Mouse (Mus musculus) forebrain, embryonic 14.5 days (tissue): Measurements from ENCODE around the gene Fstl4. TPM values are rescaled to one million over a fixed set of nuclear protein-coding genes. Genes with fewer than 3 reads are reported as not detected.
A peak's percentile ranks its signal among the peaks of the same experiment; 100 is the strongest.

Source experiments
- ATAC-seq: fragments of 200-750 bp; cut with Nextera tagmentation; 2 replicates; pipeline ENCODE4 v1.8.0; 2017; ENCODE audit warnings: mild to moderate bottlenecking, moderate library complexity
- DNase-seq: peaks from one replicate; pipeline ENCODE4 v3.0.0-alpha.2; 2015; ENCODE audit warnings: low spot score
- H3K27ac ChIP-seq: fragments of 300-500 bp; sonication (generic); 2 replicates; pipeline ENCODE4 v1.5.1; 2014; ENCODE audit warnings: low read depth, mild to moderate bottlenecking, control low read depth, low read length, moderate library complexity
- H3K27me3 ChIP-seq: fragments of 300-500 bp; sonication (generic); replicated peaks from 2 replicates; pipeline ENCODE4 v1.6.1; 2014; ENCODE audit warnings: low read length, control low read depth, mixed read lengths; ENCODE audit not compliant: control insufficient read depth, insufficient read depth
- H3K36me3 ChIP-seq: fragments of 300-500 bp; sonication (generic); 2 replicates; pipeline ENCODE4 v1.6.1; 2014; ENCODE audit warnings: low read length, control low read depth; ENCODE audit not compliant: control insufficient read depth, insufficient read depth
- H3K4me1 ChIP-seq: fragments of 300-500 bp; sonication (generic); 2 replicates; pipeline ENCODE4 v1.6.1; 2014; ENCODE audit warnings: antibody characterized with exemption, low read length, control low read depth; ENCODE audit not compliant: control insufficient read depth, insufficient read depth
- H3K4me2 ChIP-seq: fragments of 300-500 bp; sonication (generic); 2 replicates; pipeline ENCODE4 v1.6.1; 2014; ENCODE audit warnings: mild to moderate bottlenecking, control low read depth, low read length
- H3K4me3 ChIP-seq: fragments of 300-500 bp; sonication (generic); 2 replicates; pipeline ENCODE4 v1.5.1; 2014; ENCODE audit warnings: low read depth, low read length, control low read depth
- H3K9ac ChIP-seq: fragments of 300-500 bp; sonication (generic); 2 replicates; pipeline ENCODE4 v1.6.1; 2014; ENCODE audit warnings: mild to moderate bottlenecking, low read length, control low read depth, moderate library complexity
- H3K9me3 ChIP-seq: fragments of 300-500 bp; sonication (generic); replicated peaks from 2 replicates; pipeline ENCODE4 v1.6.1; 2016; ENCODE audit warnings: low read length, control low read depth, mixed read lengths; ENCODE audit not compliant: control insufficient read depth
- WGBS: fragments of 180-500 bp; shearing (Covaris S2); extraction: QIAGEN DNeasy Blood & Tissue Kit; methylation state at CpG from one replicate; pipeline ENCODE4 v1.1.7; 2014; 5-methylcytosine and 5-hydroxymethylcytosine counted together
- polyA plus RNA-seq: library from polyadenylated mRNA; unstranded; fragments of >200 nt; fragmentation: Nextera tagmentation; extraction: Ambion mirVana; gene quantifications from 2 replicates; pipeline ENCODE4 v1.2.1, GENCODE M21; 2014

The Fstl4 gene
- polyA plus RNA-seq, 1 experiment from 2014 or later: 2.4 TPM

GRCm38 (mm10) chr11:53035414-53035813 is 271.0 kb downstream of the Fstl4 start:
- Histone ChIP-seq H3K27ac (no peak overlapping the region), H3K27me3 (no peaks in the 10 kb centered on the region), H3K9ac (no peak overlapping the region), H3K4me3 (no peak overlapping the region), H3K9me3 (no peaks in the 10 kb centered on the region), H3K4me2 (no peak overlapping the region), H3K36me3 (no peaks in the 10 kb centered on the region), H3K4me1 (no peaks in the 10 kb centered on the region)
- no peak for DNase-seq
- 67% methylated on average over 7 of the region's 7 CpGs for WGBS
- no peak for ATAC-seq

DNA sequence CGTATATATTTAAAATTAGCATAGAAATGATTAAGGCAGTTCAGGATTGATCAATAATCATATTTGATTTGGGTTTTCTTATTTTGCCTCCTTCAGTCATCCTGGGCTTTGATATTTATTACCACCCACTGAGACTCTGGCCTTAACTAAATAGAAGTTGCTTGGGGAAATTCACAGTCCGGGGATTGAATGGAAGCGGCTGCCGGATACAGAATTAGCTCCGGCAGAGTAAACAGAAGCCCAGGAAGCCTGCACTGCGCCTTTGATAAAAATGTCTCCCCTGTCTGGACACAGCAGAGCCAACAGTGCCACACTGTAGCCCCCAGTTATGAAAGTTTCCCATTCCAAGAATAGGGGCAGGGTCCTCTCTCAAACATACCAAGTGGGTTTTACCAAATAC is 282.4 kb downstream of the Fstl4 start:
- Histone ChIP-seq H3K9ac (no peak overlapping the region), H3K4me2 (no peak overlapping the region), H3K36me3 (no peaks in the 10 kb centered on the region), H3K4me3 (no peak overlapping the region), H3K9me3 (no peaks in the 10 kb centered on the region), H3K27ac (no peak overlapping the region), H3K4me1 (0 out of 2 replicates have a peak, but pooled peaks cover 2% of the 10 kb centered on the region), H3K27me3 (no peaks in the 10 kb centered on the region)
- WGBS: 24% methylated on average over 6 of the region's 6 CpGs
- DNase-seq: peak; percentile 28
- ATAC-seq: no peak

- ATAC-seq: no peak
- H3K4me2 ChIP-seq: no peak overlapping the region
- no peak overlapping the region for H3K4me3 ChIP-seq
- no peak overlapping the region for H3K9ac ChIP-seq
- H3K9me3 ChIP-seq: no peaks in the 10 kb centered on the region
- no peaks in the 10 kb centered on the region for H3K36me3 ChIP-seq
- no peaks in the 10 kb centered on the region for H3K4me1 ChIP-seq
- WGBS: 64% methylated on average over 5 of the region's 5 CpGs
- H3K27ac ChIP-seq: no peak overlapping the region
- no peak for DNase-seq
- H3K27me3 ChIP-seq: no peaks in the 10 kb centered on the region
These were observed 289.7 kb downstream of the Fstl4 start for GRCm38 (mm10) chr11:53054151-53054550.

- no peaks in the 10 kb centered on the region for H3K4me1 ChIP-seq
- no peak overlapping the region for H3K9ac ChIP-seq
- H3K4me3 ChIP-seq: no peak overlapping the region
- no peak overlapping the region for H3K4me2 ChIP-seq
- H3K27me3 ChIP-seq: no peaks in the 10 kb centered on the region
- DNase-seq (no peak), ATAC-seq (no peak)
- H3K36me3 ChIP-seq: no peaks in the 10 kb centered on the region
- no peaks in the 10 kb centered on the region for H3K9me3 ChIP-seq
- WGBS: 82% methylated on average over 6 of the region's 6 CpGs
- no peak overlapping the region for H3K27ac ChIP-seq
These were observed 291.5 kb downstream of the Fstl4 start for GRCm38 (mm10) chr11:53055896-53056295.

GRCm38 (mm10) chr11:53056781-53057180 is 292.3 kb downstream of the Fstl4 start:
- DNase-seq (no peak), ATAC-seq (no peak)
- WGBS: 75% methylated on average over 6 of the region's 6 CpGs
- Histone ChIP-seq H3K4me3 (no peak overlapping the region), H3K36me3 (no peaks in the 10 kb centered on the region), H3K4me1 (no peaks in the 10 kb centered on the region), H3K27me3 (no peaks in the 10 kb centered on the region), H3K9ac (no peak overlapping the region), H3K27ac (no peak overlapping the region), H3K9me3 (no peaks in the 10 kb centered on the region), H3K4me2 (no peak overlapping the region)

- Histone ChIP-seq H3K4me2 (no peak overlapping the region), H3K4me1 (no peaks in the 10 kb centered on the region), H3K9me3 (no peaks in the 10 kb centered on the region), H3K27ac (no peak overlapping the region), H3K4me3 (no peak overlapping the region), H3K36me3 (no peaks in the 10 kb centered on the region), H3K27me3 (no peaks in the 10 kb centered on the region), H3K9ac (no peak overlapping the region)
- ATAC-seq (no peak), DNase-seq (no peak)
- WGBS: 76% methylated on average over 17 of the region's 17 CpGs
These were observed 293.6 kb downstream of the Fstl4 start for GRCm38 (mm10) chr11:53057821-53058553.

- DNase-seq (no peak), ATAC-seq (no peak)
- 40% methylated on average over 7 of the region's 7 CpGs for WGBS
- Histone ChIP-seq H3K36me3 (no peaks in the 10 kb centered on the region), H3K27me3 (no peaks in the 10 kb centered on the region), H3K27ac (no peak overlapping the region), H3K9me3 (no peaks in the 10 kb centered on the region), H3K9ac (no peak overlapping the region), H3K4me3 (no peak overlapping the region), H3K4me2 (no peak overlapping the region), H3K4me1 (no peaks in the 10 kb centered on the region)
These were observed 294.1 kb downstream of the Fstl4 start for GRCm38 (mm10) chr11:53058557-53058956.

- Histone ChIP-seq H3K9ac (no peak overlapping the region), H3K4me2 (no peak overlapping the region), H3K9me3 (no peaks in the 10 kb centered on the region), H3K27me3 (no peaks in the 10 kb centered on the region), H3K36me3 (no peaks in the 10 kb centered on the region), H3K4me1 (no peaks in the 10 kb centered on the region; the same call in 1 of the 2 replicates), H3K27ac (no peak overlapping the region), H3K4me3 (no peak overlapping the region)
- WGBS: 8% methylated on average over 14 of the region's 14 CpGs
- DNase-seq: peak; percentile 35
- ATAC-seq: no peak
These were observed 303.5 kb downstream of the Fstl4 start for GRCm38 (mm10) chr11:53067699-53068478.
